Comparison of ENCODE assay signal across 8 mouse cellular contexts in genomic region chr14:111674664-111675147, GRCm38 (mm10). TPM values are rescaled to one million over a fixed set of nuclear protein-coding genes. Genes with fewer than 3 reads are reported as not detected.
DNase-seq lines count a peak whose midpoint lies in the region; ATAC-seq and TF ChIP-seq lines count a peak whose summit lies in the region.

Gene Slitrk5 (plus strand): TSS chr14:111675097.

- peak within 1 kb of the TSS; percentile 67 for H3K4me2 ChIP-seq in hindbrain, embryonic 16.5 days (ENCODE audit: low read length)
- peak within 1 kb of the TSS; percentile 99 for H3K4me2 ChIP-seq in lung, postnatal 0 days (replicated peaks; ENCODE audit: low read depth, low read length)

- no peak for TF ChIP-seq EP300 in lung, postnatal 0 days (IDR thresholded peaks at IDR 0.05)

- H3K9ac ChIP-seq in hindbrain, embryonic 16.5 days (ENCODE audit: low read depth, low read length): peak within 1 kb of the TSS; percentile 96
- no peak within 1 kb of the TSS for H3K9ac ChIP-seq in lung, postnatal 0 days (replicated peaks; ENCODE audit: low read depth)

- peak; percentile 76 for ATAC-seq in hindbrain, embryonic 16.5 days
- peak; percentile 78 for ATAC-seq in lung, postnatal 0 days

- no peaks in the 10 kb centered on the region for H3K36me3 ChIP-seq in hindbrain, embryonic 16.5 days (ENCODE audit: control insufficient read depth, insufficient read depth, low read length)
- no peaks in the 10 kb centered on the region for H3K36me3 ChIP-seq in lung, postnatal 0 days (ENCODE audit: insufficient read depth, low read length)

- H3K4me3 ChIP-seq in hindbrain, embryonic 16.5 days (ENCODE audit: low read length): peak within 1 kb of the TSS; percentile 91
- H3K4me3 ChIP-seq in lung, postnatal 0 days (ENCODE audit: low read depth, low read length): peak within 1 kb of the TSS; percentile 53

- under 1% methylated on average over 22 of the region's 22 CpGs for WGBS in hindbrain, embryonic 16.5 days
- WGBS in lung, postnatal 0 days: under 1% methylated on average over 22 of the region's 22 CpGs

- H3K27ac ChIP-seq in hindbrain, embryonic 16.5 days (ENCODE audit: low read depth, low read length): peak within 1 kb of the TSS; percentile 99
- no peak within 1 kb of the TSS for H3K27ac ChIP-seq in lung, postnatal 0 days (ENCODE audit: low read length)

- no peaks in the 10 kb centered on the region for H3K9me3 ChIP-seq in hindbrain, embryonic 16.5 days (ENCODE audit: control insufficient read depth, low read length)
- no peaks in the 10 kb centered on the region for H3K9me3 ChIP-seq in lung, postnatal 0 days (ENCODE audit: low read length)

- H3K4me1 ChIP-seq in hindbrain, embryonic 16.5 days (ENCODE audit: control insufficient read depth, insufficient read depth, low read depth, low read length): no peaks in the 10 kb centered on the region; the same call in 1 of the 2 replicates
- H3K4me1 ChIP-seq in lung, postnatal 0 days (ENCODE audit: insufficient read depth, low read depth, low read length): no peaks in the 10 kb centered on the region; the same call in 1 of the 2 replicates

- no peaks in the 10 kb centered on the region for H3K27me3 ChIP-seq in hindbrain, embryonic 16.5 days (replicated peaks; ENCODE audit: control insufficient read depth, insufficient read depth, low read length)
- peaks cover 8% of the 10 kb centered on the region; the same call in 1 of the 2 replicates for H3K27me3 ChIP-seq in lung, postnatal 0 days (replicated peaks; ENCODE audit: insufficient read depth, low read length)

- TF ChIP-seq CTCF in lung, postnatal 0 days (IDR thresholded peaks at IDR 0.05): peak; percentile 86

- DNase-seq in adrenal gland, postnatal 25 days: peak; percentile 83
- peak; percentile 94 for DNase-seq in embryo, embryonic 10.5 days (ENCODE audit: low spot score)
- DNase-seq in gastrocnemius, postnatal 10 days: peak; percentile 87
- DNase-seq in layer of hippocampus, postnatal 36 days: peak; percentile 92 to 95
- DNase-seq in lung, postnatal 0 days (ENCODE audit: low spot score): peak; percentile 65
- peak; percentile 97 for DNase-seq in retina, embryonic 14.5 days (ENCODE audit: low spot score)
- DNase-seq in yolk sac, embryonic 10.5 days (ENCODE audit: low spot score): peak; percentile 48

RNA-seq across cellular contexts. Expression of gene Slitrk5, which starts in this region (rescaled TPM):
- 0.36 TPM in 1 of 2 replicates, not detected in the other for total RNA-seq in adrenal gland, postnatal 25 days (2021)
- total RNA-seq in gastrocnemius, postnatal 10 days (2021): 1 to 10 TPM in 1 of 2 experiments, under 1 TPM in 1; 0.23 to 1.0 TPM
- 34.3 and 36.2 TPM in 2 replicates for polyA plus RNA-seq in hindbrain, embryonic 16.5 days (2015; fragmentation: Nextera tagmentation; extraction: Ambion mirVana)
- total RNA-seq in layer of hippocampus, postnatal 36 days (2021): 100 to 1,000 TPM; 100 to 113 TPM
- polyA plus RNA-seq in lung, postnatal 0 days (2015; fragmentation: Nextera tagmentation; extraction: Ambion mirVana): 0.02 and 0.07 TPM in 2 replicates

Comparison
In these comparisons a context has a peak if more than half of its experiments do, and no peak if none do; other contexts are left out.
1. RNA of gene Slitrk5 (total RNA-seq): 100 to 113 TPM in layer of hippocampus, postnatal 36 days; 0.23 to 1.0 TPM in gastrocnemius, postnatal 10 days and 0.36 TPM in adrenal gland, postnatal 25 days; every median in the first group is over 10 times any median in the second.
2. RNA of gene Slitrk5 (polyA plus RNA-seq): 34.3 to 36.2 TPM in hindbrain, embryonic 16.5 days; 0.02 to 0.07 TPM in lung, postnatal 0 days; every median in the first group is over 10 times any median in the second.
3. Peak in DNase-seq in adrenal gland, postnatal 25 days; RNA of the gene not detected or under 1 TPM.
4. Peak in DNase-seq, ATAC-seq, H3K4me3 ChIP-seq and H3K4me2 ChIP-seq in lung, postnatal 0 days; RNA of the gene not detected or under 1 TPM.
5. Peak in every context shown above with its lines, with median percentiles within 50 percentile points of each other: DNase-seq.